Mouse (Mus musculus): ENCODE measurements around the gene Ndufa12. TPM values are rescaled to one million over a fixed set of nuclear protein-coding genes. Genes with fewer than 3 reads are reported as not detected.

Gene Ndufa12
- polyA plus RNA-seq, 1 experiment from 2014 or later = 294 TPM

GRCm38 (mm10) chr10:94167051-94167750 lies 31.3 kb upstream of the Ndufa12 start:
- WGBS = 93% methylated on average over 11 of the region's 11 CpGs
- Histone ChIP-seq H3K36me3 (ENCODE audit: control insufficient read depth, insufficient read depth, low read length) (peaks cover 43% of the 10 kb centered on the region), H3K4me2 (ENCODE audit: low read depth, low read length) (no peak overlapping the region)

GRCm38 (mm10) chr10:94171440-94172130 lies 26.9 kb upstream of the Ndufa12 start:
- H3K36me3 ChIP-seq (ENCODE audit: control insufficient read depth, insufficient read depth, low read length) = peaks cover 39% of the 10 kb centered on the region
- no peak overlapping the region for H3K9ac ChIP-seq (ENCODE audit: low read length)
- no peak overlapping the region for H3K4me2 ChIP-seq (ENCODE audit: low read depth, low read length)
- ATAC-seq (ENCODE audit: low read depth) = peak; percentile 75
- no peak overlapping the region for H3K4me3 ChIP-seq (ENCODE audit: low read length)
- no peaks in the 10 kb centered on the region for H3K9me3 ChIP-seq (ENCODE audit: control insufficient read depth, low read length)
- peaks cover 6% of the 10 kb centered on the region; the same call in 1 of the 2 replicates for H3K4me1 ChIP-seq (replicated peaks; ENCODE audit: control insufficient read depth, insufficient read depth, low read length)
- no peaks in the 10 kb centered on the region for H3K27me3 ChIP-seq (ENCODE audit: control insufficient read depth, insufficient read depth, low read depth, low read length)
- 43% methylated on average over 12 of the region's 12 CpGs for WGBS
- 0 out of 2 replicates have a peak overlapping the region, but pooled peaks have one; percentile 7 for H3K27ac ChIP-seq (ENCODE audit: low read length)

More at GRCm38 (mm10) chr10:94167051-94167750, 31.3 kb upstream of the Ndufa12 start:
- Histone ChIP-seq H3K27me3 (ENCODE audit: control insufficient read depth, insufficient read depth, low read depth, low read length) (no peaks in the 10 kb centered on the region), H3K27ac (ENCODE audit: low read length) (no peak overlapping the region), H3K4me1 (replicated peaks; ENCODE audit: control insufficient read depth, insufficient read depth, low read length) (peaks cover 6% of the 10 kb centered on the region; the same call in 1 of the 2 replicates), H3K9ac (ENCODE audit: low read length) (no peak overlapping the region), H3K4me3 (ENCODE audit: low read length) (no peak overlapping the region), H3K9me3 (ENCODE audit: control insufficient read depth, low read length) (no peaks in the 10 kb centered on the region)
- ATAC-seq (ENCODE audit: low read depth) = no peak

GRCm38 (mm10) chr10:94172137-94172536 lies 26.4 kb upstream of the Ndufa12 start:
- 75% methylated on average over 11 of the region's 11 CpGs for WGBS
- H3K9ac ChIP-seq (ENCODE audit: low read length) = no peak overlapping the region
- H3K36me3 ChIP-seq (ENCODE audit: control insufficient read depth, insufficient read depth, low read length) = peaks cover 36% of the 10 kb centered on the region
- no peaks in the 10 kb centered on the region for H3K9me3 ChIP-seq (ENCODE audit: control insufficient read depth, low read length)
- H3K4me2 ChIP-seq (ENCODE audit: low read depth, low read length) = no peak overlapping the region
- no peak for ATAC-seq (ENCODE audit: low read depth)
- H3K27ac ChIP-seq (ENCODE audit: low read length) = no peak overlapping the region
- no peaks in the 10 kb centered on the region for H3K27me3 ChIP-seq (ENCODE audit: control insufficient read depth, insufficient read depth, low read depth, low read length)
- H3K4me1 ChIP-seq (replicated peaks; ENCODE audit: control insufficient read depth, insufficient read depth, low read length) = peaks cover 6% of the 10 kb centered on the region; the same call in 1 of the 2 replicates
- H3K4me3 ChIP-seq (ENCODE audit: low read length) = no peak overlapping the region

- Histone ChIP-seq H3K4me2 (ENCODE audit: low read depth, low read length) (no peak overlapping the region), H3K27ac (ENCODE audit: low read length) (no peak overlapping the region), H3K27me3 (ENCODE audit: control insufficient read depth, insufficient read depth, low read depth, low read length) (no peaks in the 10 kb centered on the region), H3K4me1 (replicated peaks; ENCODE audit: control insufficient read depth, insufficient read depth, low read length) (peaks cover 6% of the 10 kb centered on the region; the same call in 1 of the 2 replicates), H3K36me3 (ENCODE audit: control insufficient read depth, insufficient read depth, low read length) (peaks cover 30% of the 10 kb centered on the region), H3K9me3 (ENCODE audit: control insufficient read depth, low read length) (no peaks in the 10 kb centered on the region), H3K4me3 (ENCODE audit: low read length) (no peak overlapping the region), H3K9ac (ENCODE audit: low read length) (no peak overlapping the region)
- WGBS = 79% methylated on average over 6 of the region's 6 CpGs
- no peak for ATAC-seq (ENCODE audit: low read depth)
These were observed 25.8 kb upstream of the Ndufa12 start for GRCm38 (mm10) chr10:94172706-94173105.

- no peak overlapping the region for H3K27ac ChIP-seq (ENCODE audit: low read length)
- 72% methylated on average over 7 of the region's 7 CpGs for WGBS
- no peak overlapping the region for H3K9ac ChIP-seq (ENCODE audit: low read length)
- no peak for ATAC-seq (ENCODE audit: low read depth)
- H3K4me1 ChIP-seq (replicated peaks; ENCODE audit: control insufficient read depth, insufficient read depth, low read length) = peaks cover 6% of the 10 kb centered on the region; the same call in 1 of the 2 replicates
- H3K36me3 ChIP-seq (ENCODE audit: control insufficient read depth, insufficient read depth, low read length) = peaks cover 20% of the 10 kb centered on the region
- no peaks in the 10 kb centered on the region for H3K9me3 ChIP-seq (ENCODE audit: control insufficient read depth, low read length)
- no peak overlapping the region for H3K4me3 ChIP-seq (ENCODE audit: low read length)
- H3K4me2 ChIP-seq (ENCODE audit: low read depth, low read length) = no peak overlapping the region
- no peaks in the 10 kb centered on the region for H3K27me3 ChIP-seq (ENCODE audit: control insufficient read depth, insufficient read depth, low read depth, low read length)
These were observed 23.9 kb upstream of the Ndufa12 start for GRCm38 (mm10) chr10:94174652-94175051.

- Histone ChIP-seq H3K27ac (ENCODE audit: low read length) (no peak overlapping the region), H3K4me3 (ENCODE audit: low read length) (no peak overlapping the region), H3K4me1 (replicated peaks; ENCODE audit: control insufficient read depth, insufficient read depth, low read length) (no peaks in the 10 kb centered on the region), H3K9ac (ENCODE audit: low read length) (no peak overlapping the region), H3K9me3 (ENCODE audit: control insufficient read depth, low read length) (no peaks in the 10 kb centered on the region), H3K36me3 (ENCODE audit: control insufficient read depth, insufficient read depth, low read length) (peaks cover 3% of the 10 kb centered on the region; the same call in 1 of the 2 replicates), H3K27me3 (ENCODE audit: control insufficient read depth, insufficient read depth, low read depth, low read length) (no peaks in the 10 kb centered on the region), H3K4me2 (ENCODE audit: low read depth, low read length) (no peak overlapping the region)
- no peak for ATAC-seq (ENCODE audit: low read depth)
- 42% methylated on average over 4 of the region's 4 CpGs for WGBS
These were observed 15.3 kb upstream of the Ndufa12 start for GRCm38 (mm10) chr10:94183199-94183598.

- no peak overlapping the region for H3K27ac ChIP-seq (ENCODE audit: low read length)
- H3K4me3 ChIP-seq (ENCODE audit: low read length) = no peak overlapping the region
- H3K4me2 ChIP-seq (ENCODE audit: low read depth, low read length) = no peak overlapping the region
- H3K27me3 ChIP-seq (ENCODE audit: control insufficient read depth, insufficient read depth, low read depth, low read length) = no peaks in the 10 kb centered on the region
- H3K36me3 ChIP-seq (ENCODE audit: control insufficient read depth, insufficient read depth, low read length) = peaks cover 24% of the 10 kb centered on the region
- 89% methylated on average over 4 of the region's 4 CpGs for WGBS
- no peak for ATAC-seq (ENCODE audit: low read depth)
- no peaks in the 10 kb centered on the region for H3K4me1 ChIP-seq (replicated peaks; ENCODE audit: control insufficient read depth, insufficient read depth, low read length)
- H3K9me3 ChIP-seq (ENCODE audit: control insufficient read depth, low read length) = no peaks in the 10 kb centered on the region
- H3K9ac ChIP-seq (ENCODE audit: low read length) = no peak overlapping the region
These were observed 6.5 kb downstream of the Ndufa12 start for GRCm38 (mm10) chr10:94204973-94205372.

GRCm38 (mm10) chr10:94210718-94211618 lies 12.4 kb downstream of the Ndufa12 start:
- Histone ChIP-seq H3K9ac (ENCODE audit: low read length) (no peak overlapping the region), H3K4me1 (replicated peaks; ENCODE audit: control insufficient read depth, insufficient read depth, low read length) (no peaks in the 10 kb centered on the region), H3K27ac (ENCODE audit: low read length) (no peak overlapping the region), H3K9me3 (ENCODE audit: control insufficient read depth, low read length) (no peaks in the 10 kb centered on the region), H3K36me3 (ENCODE audit: control insufficient read depth, insufficient read depth, low read length) (peaks cover 11% of the 10 kb centered on the region; the same call in 1 of the 2 replicates), H3K27me3 (ENCODE audit: control insufficient read depth, insufficient read depth, low read depth, low read length) (no peaks in the 10 kb centered on the region), H3K4me3 (ENCODE audit: low read length) (no peak overlapping the region), H3K4me2 (ENCODE audit: low read depth, low read length) (no peak overlapping the region)
- no peak for ATAC-seq (ENCODE audit: low read depth)
- WGBS = 73% methylated on average over 6 of the region's 6 CpGs

Data from lung, embryonic 16.5 days (tissue).